Mouse (Mus musculus) CH12.LX (cell line): ENCODE results near the gene Lrrd1.

Experiments
- CHD1 ChIP-seq: IDR thresholded peaks from 2 replicates; pipeline ENCODE4 v1.6.1; 2012; ENCODE audit warnings: low read depth, low read length, improper control_type of control experiment, inconsistent platforms
- CTCF ChIP-seq, 2 experiments: IDR thresholded peaks in 1 of 2; conservative IDR thresholded peaks in 1 of 2; 2 replicates each; pipeline ENCODE4 v1.5.1; 2011 to 2012; ENCODE audit warnings: low read depth in 2 of 2, low read length in 2 of 2, improper control_type of control experiment in 1 of 2, inconsistent platforms in 1 of 2, mild to moderate bottlenecking in 1 of 2, moderate library complexity in 1 of 2
- MEF2A ChIP-seq: IDR thresholded peaks from 2 replicates; pipeline ENCODE4 v1.6.1; 2014; ENCODE audit warnings: low read depth, mild to moderate bottlenecking, inconsistent platforms, low read length, improper control_type of control experiment, borderline replicate concordance
- SMC3 ChIP-seq: IDR thresholded peaks from 2 replicates; pipeline ENCODE4 v1.6.1; 2011; ENCODE audit warnings: low read depth, low read length, improper control_type of control experiment

DNA sequence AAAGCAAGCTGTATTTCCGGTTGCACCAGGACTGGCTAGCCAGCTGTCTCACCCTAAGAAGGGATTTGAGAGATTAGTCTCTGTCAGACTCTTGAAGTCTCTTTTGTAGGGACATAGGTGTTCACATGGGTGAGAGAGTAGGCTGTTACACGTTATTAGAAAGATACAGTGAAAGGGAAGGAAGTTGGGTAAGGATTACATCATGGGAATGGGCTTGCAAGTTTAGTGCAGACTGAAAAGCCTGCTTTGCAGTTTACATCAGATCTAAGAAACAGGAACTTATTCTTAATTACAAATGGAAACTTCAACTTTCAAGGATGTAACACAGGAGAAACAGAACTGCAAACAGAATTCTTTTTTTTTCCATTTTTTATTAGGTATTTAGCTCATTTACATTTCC is 60.5 kb downstream of the Lrrd1 start:
- TF ChIP-seq CHD1 (no peak), CTCF (conservative IDR thresholded peaks at IDR 0.05 in 1 of 2, IDR thresholded peaks at IDR 0.05 in 1 of 2; ENCODE audit: low read depth in 2 of 2, low read length in 2 of 2) (no peak), SMC3 (no peak), MEF2A (no peak)
